21 mouse cellular contexts compared by ENCODE assay signal in the genomic region with DNA sequence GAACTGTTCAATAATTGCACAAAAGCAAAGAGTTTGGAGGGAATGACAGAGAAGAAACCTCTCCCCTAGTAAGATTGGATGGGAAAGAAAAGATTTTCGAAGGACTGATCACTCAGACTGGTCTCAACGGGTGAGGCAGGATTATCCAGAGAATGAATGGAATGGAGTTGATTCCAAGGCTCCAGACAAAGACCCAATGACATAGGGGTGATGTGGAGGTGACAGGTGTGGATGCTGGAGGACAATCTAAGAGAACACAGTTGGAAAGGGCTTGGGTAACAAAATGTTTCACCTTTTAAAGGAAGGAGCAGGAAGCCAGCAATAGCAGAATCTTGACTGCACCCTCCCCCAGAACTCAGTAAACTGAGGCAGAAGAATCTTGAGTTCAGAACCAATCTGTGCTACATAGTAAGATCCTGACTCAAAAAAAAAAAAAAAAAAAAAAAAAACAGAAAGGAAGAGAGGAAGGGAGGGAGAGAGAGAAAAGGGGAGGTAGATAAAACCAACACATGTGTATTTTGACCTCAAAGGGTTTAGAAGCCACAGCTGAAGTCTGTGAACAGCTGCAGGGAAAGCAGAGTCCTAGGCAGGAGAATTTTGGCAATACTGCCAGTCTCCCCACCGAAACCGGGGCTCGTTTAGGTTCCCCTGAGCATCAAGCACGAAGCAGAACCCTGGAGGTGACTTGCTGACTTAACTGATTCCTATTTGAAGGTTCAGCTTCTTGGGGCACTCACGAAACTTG. TPM values are rescaled to one million over a fixed set of nuclear protein-coding genes. Genes with fewer than 3 reads are reported as not detected.
A peak's percentile ranks its signal among the peaks of the same experiment; 100 is the strongest.
DNase-seq lines count a peak whose midpoint lies in the region; ATAC-seq and TF ChIP-seq lines count a peak whose summit lies in the region.
"Had no signal": no experiment of that assay in that cellular context is flagged by ENCODE, and none has a peak within 500 bp of the region (broad histone marks: within the 10 kb centered on the region; RNA-seq: fewer than 3 reads in every experiment).

No protein-coding gene starts in this region.

- no peak overlapping the region for H3K4me2 ChIP-seq in CH12.LX (ENCODE audit: insufficient read depth, low read depth, poor library complexity, severe bottlenecking)
- H3K4me2 ChIP-seq in intestine, embryonic 15.5 days (replicated peaks), result no peak overlapping the region
- H3K4me2 ChIP-seq: forebrain, embryonic 15.5 days; hindbrain, embryonic 14.5 days had no signal

- H3K9ac ChIP-seq in CH12.LX (ENCODE audit: insufficient read depth, low read depth), result no peak overlapping the region
- no peak overlapping the region for H3K9ac ChIP-seq in intestine, embryonic 15.5 days
- H3K9ac ChIP-seq: forebrain, embryonic 15.5 days; hindbrain, embryonic 14.5 days had no signal

- no peaks in the 10 kb centered on the region for H3K9me3 ChIP-seq in CH12.LX (replicated peaks; ENCODE audit: low read length)
- H3K9me3 ChIP-seq in intestine, embryonic 15.5 days, result no peaks in the 10 kb centered on the region
- H3K9me3 ChIP-seq: forebrain, embryonic 15.5 days; heart, embryonic 10.5 days had no signal

- H3K36me3 ChIP-seq in CH12.LX (replicated peaks in 1 of 2; ENCODE audit: control insufficient read depth in 1 of 2, insufficient read depth in 1 of 2, low read length in 1 of 2), result no peaks in the 10 kb centered on the region
- no peaks in the 10 kb centered on the region for H3K36me3 ChIP-seq in intestine, embryonic 15.5 days
- no peaks in the 10 kb centered on the region for H3K36me3 ChIP-seq in small intestine, adult 2 months (ENCODE audit: control insufficient read depth, insufficient read depth, low read length)
- H3K36me3 ChIP-seq: forebrain, embryonic 15.5 days; G1E; heart, embryonic 10.5 days had no signal

- DNase-seq in CH12.LX (ENCODE audit: extremely low read depth), result no peak
- DNase-seq in thymus, postnatal 25 days, result peak; percentile 36
- no peak for DNase-seq in kidney, adult 8-10 months
- no peak for DNase-seq in yolk sac, embryonic 10.5 days (ENCODE audit: low spot score)
- DNase-seq in layer of hippocampus, adult 9-11 months, result no peak
- DNase-seq: adrenal gland, postnatal 10 days; cerebellum, adult 11-12 months; cerebellum, adult 9-10 months; heart, adult 18-20 months; heart, postnatal 10 days had no signal

- no peak for ATAC-seq in intestine, embryonic 15.5 days
- ATAC-seq: forebrain, embryonic 15.5 days had no signal

- H3K4me3 ChIP-seq in CH12.LX (replicated peaks in 1 of 3; ENCODE audit: low read depth in 2 of 3, low read length in 2 of 3, poor library complexity in 1 of 3), result no peak overlapping the region
- H3K4me3 ChIP-seq in intestine, embryonic 15.5 days (replicated peaks), result no peak overlapping the region
- H3K4me3 ChIP-seq in small intestine, adult 2 months (ENCODE audit: low read depth, low read length), result no peak overlapping the region
- H3K4me3 ChIP-seq: forebrain, embryonic 15.5 days; heart, embryonic 10.5 days had no signal

- in situ Hi-C loops in CH12.LX (cut with MboI; ENCODE audit: low pct_ligation_motif_present, low pct_unique_long_range_greater_than_20kb, low sequenced_read_pairs), result no loop called here

- H3K27me3 ChIP-seq in CH12.LX (replicated peaks), result no peaks in the 10 kb centered on the region
- H3K27me3 ChIP-seq in intestine, embryonic 15.5 days (replicated peaks), result no peaks in the 10 kb centered on the region
- no peaks in the 10 kb centered on the region for H3K27me3 ChIP-seq in small intestine, adult 2 months (ENCODE audit: control insufficient read depth, insufficient read depth, low read length)
- H3K27me3 ChIP-seq: forebrain, embryonic 15.5 days had no signal

- no peak for TF ChIP-seq POLR2A in CH12.LX (IDR thresholded peaks at IDR 0.05; ENCODE audit: low read depth, low read length)
- no peak for TF ChIP-seq POLR2A in small intestine, adult 2 months (IDR thresholded peaks at IDR 0.05; ENCODE audit: low read depth, low read length)

- no peak for TF ChIP-seq CTCF in CH12.LX (conservative IDR thresholded peaks at IDR 0.05 in 1 of 2, IDR thresholded peaks at IDR 0.05 in 1 of 2; ENCODE audit: low read depth in 2 of 2, low read length in 2 of 2)
- no peak for TF ChIP-seq CTCF in small intestine, adult 2 months (IDR thresholded peaks at IDR 0.05; ENCODE audit: extremely low read depth, insufficient read length, insufficient replicate concordance, low read depth, low read length)

- H3K4me1 ChIP-seq in CH12.LX (ENCODE audit: control insufficient read depth in 1 of 2, insufficient read depth in 2 of 2), result peaks cover 3 to 65% of the 10 kb centered on the region in 2 experiments; a peak in 3 of 4 replicates
- H3K4me1 ChIP-seq in intestine, embryonic 15.5 days (replicated peaks), result no peaks in the 10 kb centered on the region
- peaks cover 13% of the 10 kb centered on the region; the same call in 1 of the 2 replicates for H3K4me1 ChIP-seq in small intestine, adult 2 months (ENCODE audit: control insufficient read depth, insufficient read depth, insufficient read length, low read length)
- H3K4me1 ChIP-seq: forebrain, embryonic 15.5 days; heart, embryonic 10.5 days had no signal

- WGBS in intestine, embryonic 15.5 days, result 72% methylated on average over 7 of the region's 7 CpGs
- WGBS in small intestine, adult 2 months, result 72% methylated on average over 7 of the region's 7 CpGs

- H3K79me2 ChIP-seq in CH12.LX (replicated peaks; ENCODE audit: control insufficient read depth, extremely low read depth, insufficient read depth, poor library complexity, severe bottlenecking), result no peaks in the 10 kb centered on the region

- H3K27ac ChIP-seq in CH12.LX (ENCODE audit: insufficient read depth, low read depth), result no peak overlapping the region
- H3K27ac ChIP-seq in intestine, embryonic 15.5 days, result peak overlapping the region; percentile 27; the same call in 1 of the 2 replicates
- H3K27ac ChIP-seq in small intestine, adult 2 months (ENCODE audit: insufficient read depth, low read depth, low read length), result peak overlapping the region; percentile 81
- H3K27ac ChIP-seq: forebrain, embryonic 15.5 days; heart, embryonic 10.5 days; hindbrain, embryonic 14.5 days had no signal

- TF ChIP-seq RAD21 in CH12.LX (IDR thresholded peaks at IDR 0.05; ENCODE audit: low read depth, low read length), result no peak

- dilution Hi-C loops in CH12.LX (cut with MboI; ENCODE audit: extremely low pct_ligation_motif_present, extremely low pct_unique_long_range_greater_than_20kb, low sequenced_read_pairs), result no loop called here

- TF ChIP-seq EP300 in CH12.LX (IDR thresholded peaks at IDR 0.05; ENCODE audit: low read length), result no peak

TF ChIP-seq in CH12.LX, 34 proteins besides CTCF, POLR2A, EP300 and RAD21:
- TF ChIP-seq NELFE (IDR thresholded peaks at IDR 0.05; ENCODE audit: low read depth, low read length) (no peak), ZNF384 (IDR thresholded peaks at IDR 0.05; ENCODE audit: low read depth, low read length) (peak; percentile 53), MAZ (IDR thresholded peaks at IDR 0.05; ENCODE audit: low read depth, low read length) (no peak), POLR2AphosphoS2 (IDR thresholded peaks at IDR 0.05; ENCODE audit: low read depth, low read length) (no peak), ELF1 (IDR thresholded peaks at IDR 0.05; ENCODE audit: low read depth, low read length) (no peak)

RNA-seq across cellular contexts. Expression of a gene that starts 20.3 kb away (rescaled TPM):
- total RNA-seq in CH12.LX (2012; rRNA removed) (0.68 and 1.6 TPM in 2 replicates), CH12.LX (2014; rRNA removed) (1.5 TPM in 1 of 2 replicates, not detected in the other)
- 0.46 TPM in 1 of 2 replicates, not detected in the other for polyA plus RNA-seq in CH12.LX (2012; ENCODE audit: insufficient read length, low read depth)
- 0.83 TPM in 1 of 2 replicates, not detected in the other for polyA plus RNA-seq in intestine, embryonic 15.5 days (2015; fragmentation: Nextera tagmentation; extraction: Ambion mirVana)
- 1.2 TPM in 1 of 2 replicates, not detected in the other for polyA plus RNA-seq in small intestine, adult 2 months (2012; rRNA removed)
- total RNA-seq: adrenal gland, postnatal 10 days; G1E; gastrocnemius, adult 8-10 months; gastrocnemius, postnatal 4 days; heart, postnatal 10 days had no signal
- polyA plus RNA-seq: embryonic facial prominence, embryonic 11.5 days; forebrain, embryonic 11.5 days; forebrain, embryonic 15.5 days; G1E; heart, embryonic 10.5 days; heart, embryonic 14.5 days; hindbrain, embryonic 14.5 days had no signal
